Mouse (Mus musculus): ENCODE measurements around the gene Slc17a4. TPM values are rescaled to one million over a fixed set of nuclear protein-coding genes. Genes with fewer than 3 reads are reported as not detected.

The Slc17a4 gene
- total RNA-seq, 2 experiments from 2014 or later: not detected

DNA sequence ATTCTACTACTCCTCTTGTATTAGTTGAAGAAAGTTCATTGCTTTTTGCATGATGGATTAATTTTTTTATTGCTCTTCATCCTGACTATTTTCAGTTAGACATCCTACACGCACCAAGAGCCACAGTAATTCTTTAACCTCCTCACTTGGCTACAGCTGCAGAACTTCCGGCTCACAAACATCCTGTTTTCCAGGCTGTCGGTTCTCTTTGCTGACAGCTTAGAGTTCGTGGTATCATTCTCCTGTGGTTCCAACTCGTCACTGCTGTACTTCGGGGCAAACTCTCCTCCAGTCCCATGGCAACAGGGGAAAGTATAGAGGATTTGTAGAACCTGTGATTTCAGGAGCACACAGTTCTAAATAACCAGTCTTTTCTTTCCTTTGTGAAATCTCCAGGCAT is 16.6 kb downstream of the Slc17a4 start:
- no peak for DNase-seq (ENCODE audit: low spot score in 2 of 2)
- intact Hi-C loops (cut with DNase I): no loop called here

DNA sequence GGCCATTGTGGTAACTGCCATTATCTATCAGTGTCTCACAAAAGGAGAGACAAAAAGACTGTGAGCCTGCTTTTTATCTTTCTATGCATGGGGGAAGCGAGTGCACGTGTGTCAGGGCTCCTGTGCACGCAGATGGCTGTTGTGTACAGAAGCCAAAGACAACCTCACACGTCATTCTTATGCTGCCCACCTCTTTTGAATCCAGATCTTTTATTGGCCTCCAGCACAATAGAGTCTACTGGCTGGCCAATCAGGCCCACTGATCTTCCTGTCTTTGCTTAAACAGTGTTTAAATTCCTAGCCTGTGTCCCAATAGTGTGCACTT is 21.6 kb downstream of the Slc17a4 start:
- no peak for DNase-seq (ENCODE audit: low spot score in 2 of 2)
- intact Hi-C loops (cut with DNase I): no loop called here

DNA sequence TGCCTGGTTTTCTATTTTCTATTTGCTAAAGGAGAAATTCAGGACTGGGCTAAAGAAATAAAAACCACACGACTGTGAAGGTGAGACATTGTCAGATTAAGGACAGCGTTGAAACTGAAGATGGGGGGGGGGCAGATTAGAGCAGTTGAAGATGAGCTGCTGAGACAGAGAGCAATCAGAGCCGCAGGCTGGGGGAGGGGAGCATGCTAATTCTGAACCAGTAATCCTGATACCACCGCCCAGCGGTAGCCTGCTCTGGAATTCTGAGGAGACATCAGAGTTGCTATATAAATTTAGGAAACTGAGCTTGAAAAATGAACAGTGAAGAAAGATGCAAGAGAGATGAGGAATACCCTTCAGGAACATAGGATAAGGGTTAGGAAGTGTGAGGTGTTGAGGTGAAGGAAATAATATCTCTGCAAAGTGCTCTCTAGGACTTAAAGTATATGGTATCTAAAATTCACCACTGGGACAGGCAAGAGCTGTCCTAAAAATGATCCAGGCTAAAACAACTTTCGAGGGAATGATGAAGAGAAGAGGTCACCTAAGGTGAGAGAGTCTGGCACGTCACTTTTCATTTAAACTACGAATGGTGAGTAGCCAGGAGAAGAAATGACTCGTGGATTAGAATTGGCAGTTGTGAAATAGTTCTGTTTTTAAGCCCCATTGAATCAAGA is 22.1 kb downstream of the Slc17a4 start:
- intact Hi-C loops (cut with DNase I): no loop called here
- no peak for DNase-seq (ENCODE audit: low spot score in 2 of 2)

DNA sequence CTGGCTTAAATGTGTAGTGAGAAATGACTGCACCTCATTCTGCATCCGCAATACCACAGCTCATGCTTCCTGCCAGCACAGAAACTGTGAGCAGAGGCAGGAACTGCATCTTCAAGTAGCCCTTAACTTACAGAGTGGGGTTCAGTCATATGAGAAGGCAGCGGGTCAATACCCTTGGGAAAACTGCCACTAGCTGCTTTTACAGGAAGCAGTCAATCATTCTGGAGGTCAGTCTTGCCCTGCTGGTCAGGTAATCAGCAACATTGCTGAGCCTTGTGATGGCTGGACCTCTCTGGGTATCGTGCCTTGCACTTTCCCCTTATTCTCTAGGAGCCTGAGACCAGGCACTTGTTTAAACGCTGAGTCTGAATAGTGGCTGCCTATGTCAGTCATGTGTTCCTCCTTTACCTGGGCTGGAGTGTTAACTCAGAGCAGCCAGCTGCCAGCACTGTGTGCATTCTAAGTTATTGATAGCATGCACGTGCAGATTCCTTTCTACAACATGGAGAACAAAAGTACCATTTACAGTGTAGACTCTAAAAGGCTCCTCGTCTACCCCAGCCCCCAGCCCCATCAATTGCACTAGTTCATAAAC is 25.7 kb downstream of the Slc17a4 start:
- no peak for DNase-seq (ENCODE audit: low spot score in 2 of 2)
- intact Hi-C loops (cut with DNase I): no loop called here

DNA sequence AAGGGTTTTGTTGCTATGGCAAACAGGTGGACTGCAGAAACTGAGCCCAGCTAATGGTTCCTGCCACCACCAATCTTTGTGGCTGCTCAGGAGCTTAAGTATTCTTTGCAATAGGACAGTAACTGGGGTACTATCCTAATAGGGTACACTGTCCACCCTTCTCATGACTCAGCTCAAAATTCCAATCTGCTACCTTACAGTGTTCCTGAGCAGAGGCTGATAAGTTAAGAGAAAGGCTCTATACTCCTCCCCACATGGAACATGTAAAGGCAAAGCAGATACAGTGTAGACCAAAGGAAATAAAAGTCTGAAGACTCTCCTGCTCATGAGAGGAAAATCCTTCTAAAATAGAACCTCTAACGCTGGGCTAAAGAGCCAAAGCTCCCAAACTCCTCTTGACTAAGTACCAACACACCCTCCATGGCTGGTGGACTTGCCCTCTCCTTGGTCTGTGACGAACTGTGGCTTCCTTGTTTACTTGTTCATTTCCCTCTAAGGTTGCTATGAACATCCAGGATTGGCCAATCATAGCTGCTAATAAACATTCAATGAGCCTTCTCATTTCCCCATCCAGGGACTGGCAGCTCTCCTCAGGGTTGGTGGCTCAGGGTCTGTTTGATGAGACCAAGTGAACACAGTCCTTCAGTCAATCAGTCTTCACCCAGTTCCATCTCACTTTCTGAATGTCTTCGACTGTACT is 27.6 kb downstream of the Slc17a4 start:
- DNase-seq (ENCODE audit: low spot score in 2 of 2): no peak
- intact Hi-C loops (cut with DNase I): no loop called here

DNA sequence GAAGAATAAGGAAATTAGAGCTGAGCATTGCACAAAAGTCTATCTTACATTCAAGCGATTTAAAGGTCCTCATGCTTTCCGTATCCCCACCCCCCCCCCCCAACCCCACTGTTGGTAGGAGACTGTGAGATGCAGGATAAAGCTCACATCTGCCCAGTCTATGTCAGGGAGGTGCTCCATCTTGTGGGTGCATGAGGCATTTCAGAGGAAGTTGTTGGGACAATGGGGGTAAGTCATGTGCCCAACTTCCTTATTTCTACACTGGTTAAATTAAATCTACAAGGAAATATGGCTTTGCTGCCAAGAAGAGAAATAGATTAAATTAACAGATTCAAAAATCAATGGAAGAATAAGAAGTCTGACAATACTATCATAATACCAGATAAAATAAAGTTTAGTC is 29.3 kb downstream of the Slc17a4 start:
- DNase-seq (ENCODE audit: low spot score in 2 of 2): no peak
- intact Hi-C loops (cut with DNase I): loop anchor here (2.0 kb wide), 2 partner anchors 53 to 93 kb away; no protein-coding TSS in a partner anchor

DNA sequence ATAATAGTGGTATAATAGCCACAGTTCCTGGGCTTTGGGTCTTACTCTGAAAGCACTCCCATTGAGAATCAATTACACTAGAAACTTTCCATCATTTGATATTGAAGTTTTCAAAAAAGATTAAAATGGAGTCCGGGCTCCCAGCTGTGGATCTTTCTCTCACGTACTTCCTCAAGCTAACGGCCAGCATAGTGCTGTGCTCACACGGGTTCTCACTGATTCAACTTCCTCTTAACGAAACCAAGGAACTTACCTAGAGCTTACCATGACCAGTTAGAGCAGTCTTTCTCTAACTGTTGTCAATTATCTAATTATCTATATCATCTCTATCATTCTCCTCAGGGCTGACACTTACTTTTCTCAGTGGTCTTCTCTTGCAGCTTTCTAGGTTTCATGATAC is 35.2 kb downstream of the Slc17a4 start:
- intact Hi-C loops (cut with DNase I): no loop called here
- DNase-seq (ENCODE audit: low spot score in 2 of 2): no peak

DNA sequence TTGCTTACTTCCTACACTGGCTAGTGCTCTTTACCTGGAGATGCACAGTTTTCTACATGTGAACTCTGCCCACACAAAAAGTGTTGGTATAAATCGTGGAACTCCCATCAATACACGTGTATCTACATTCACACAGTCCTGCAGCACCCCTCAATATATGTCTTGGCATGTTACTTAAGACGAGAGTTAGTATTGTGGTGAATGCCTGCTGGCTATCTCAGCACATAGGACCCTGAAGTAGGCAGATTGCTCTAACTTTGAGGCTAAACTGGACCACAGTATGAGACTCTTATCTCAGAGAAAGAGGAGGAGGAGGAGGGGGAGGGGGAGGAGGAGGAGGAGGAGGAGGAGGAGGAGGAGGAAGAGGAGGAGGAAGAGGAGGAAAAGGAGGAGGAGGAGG is 35.7 kb downstream of the Slc17a4 start:
- intact Hi-C loops (cut with DNase I): no loop called here
- no peak for DNase-seq (ENCODE audit: low spot score in 2 of 2)

DNA sequence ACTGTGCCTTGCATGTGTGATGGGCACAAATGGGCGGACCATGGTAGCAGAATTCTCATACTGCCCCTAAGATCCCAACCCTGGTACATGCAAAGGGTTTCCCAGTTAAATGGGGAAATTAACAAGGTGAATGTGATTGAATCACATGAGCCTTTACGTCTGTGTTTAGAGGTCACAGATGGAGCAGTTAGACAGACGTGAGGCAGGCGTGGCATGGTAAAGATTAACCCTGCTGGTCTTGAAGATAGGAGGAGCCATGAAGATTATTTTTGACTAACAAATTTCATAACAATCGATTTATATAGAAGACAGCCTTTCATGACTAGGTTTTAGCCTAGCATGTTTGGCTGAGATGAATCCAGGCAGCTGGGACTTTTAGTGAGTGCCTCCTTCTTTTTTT is 41.7 kb downstream of the Slc17a4 start:
- intact Hi-C loops (cut with DNase I): no loop called here
- no peak for DNase-seq (ENCODE audit: low spot score in 2 of 2)

DNA sequence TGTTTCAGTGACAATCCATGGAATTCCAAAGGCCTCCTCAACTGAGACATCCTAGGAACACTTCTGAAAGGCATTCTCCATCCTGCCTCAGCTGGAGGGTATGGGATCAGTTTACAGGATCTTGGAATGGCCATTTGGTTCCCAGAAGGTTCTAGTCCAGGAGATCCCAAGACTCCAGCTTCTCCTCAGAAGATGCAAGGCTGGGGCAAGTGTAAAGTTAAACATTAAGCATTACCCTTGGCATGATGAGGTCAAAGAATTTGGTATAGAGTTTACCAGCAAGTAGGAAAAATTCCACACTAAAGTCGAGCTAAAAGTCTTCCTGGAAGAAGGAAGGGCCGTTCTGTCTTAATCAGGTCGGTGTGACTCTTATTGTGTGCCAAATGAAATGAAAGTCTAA is 44.8 kb downstream of the Slc17a4 start:
- intact Hi-C loops (cut with DNase I): no loop called here
- no peak for DNase-seq (ENCODE audit: low spot score in 2 of 2)

DNA sequence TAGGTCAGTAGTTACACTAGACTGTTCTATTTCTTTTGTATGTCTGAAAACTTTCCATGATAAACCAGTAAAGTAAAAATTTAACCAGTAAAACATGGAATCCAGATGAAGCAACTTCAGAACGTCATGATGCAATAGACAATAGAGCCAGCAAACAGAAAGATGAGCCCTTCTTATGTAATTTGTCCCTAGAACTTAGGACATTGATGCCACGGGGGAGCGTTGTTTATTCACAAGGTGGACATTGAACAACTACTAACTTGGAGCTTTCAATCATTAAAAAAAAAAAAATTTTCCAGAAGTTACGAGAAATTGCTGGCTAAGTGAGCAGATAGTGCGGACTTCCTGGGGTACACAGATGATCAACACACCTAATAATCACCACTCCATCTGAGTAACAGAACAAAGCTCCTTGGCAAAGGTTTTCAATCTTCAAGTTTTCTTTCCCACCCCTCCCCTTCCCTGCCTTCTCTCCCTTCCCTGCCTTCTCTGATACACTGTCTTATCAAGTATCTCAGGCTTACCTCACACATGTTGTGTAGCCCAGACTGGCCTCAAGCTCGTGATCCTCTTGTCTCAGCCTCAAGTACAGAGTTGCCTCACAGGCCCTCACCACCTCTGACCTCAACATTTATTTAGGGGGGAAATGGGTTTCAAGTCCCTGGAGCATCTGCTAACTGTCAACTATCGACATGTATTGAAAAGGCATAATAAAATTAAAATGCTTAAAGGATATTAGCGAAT is 45.8 kb downstream of the Slc17a4 start:
- intact Hi-C loops (cut with DNase I): no loop called here

DNA sequence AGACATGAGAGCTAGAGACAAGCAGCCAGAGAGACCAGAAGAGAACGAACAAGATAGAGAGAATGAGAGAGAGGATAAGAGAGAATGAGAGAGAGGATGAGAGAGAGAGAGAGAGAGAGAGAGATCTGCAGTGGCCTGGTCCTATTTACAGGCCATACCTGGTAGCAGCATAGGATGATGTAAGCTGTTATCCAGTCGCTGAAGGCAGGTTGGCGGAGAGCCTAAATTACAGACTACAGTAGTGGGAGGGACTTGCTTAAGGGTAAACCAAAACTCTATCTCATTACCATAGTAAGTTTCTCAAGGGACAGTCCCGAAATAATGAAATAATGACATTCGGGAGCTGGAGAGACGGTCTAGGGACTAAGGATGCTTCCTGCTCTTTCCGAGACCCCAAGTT is 47.4 kb downstream of the Slc17a4 start, which contains the start of gene Slc17a1:
Slc17a1 (plus strand) TSS at position 346 of the 400 bp plus-strand sequence.
- intact Hi-C loops (cut with DNase I): no loop called here
- DNase-seq (ENCODE audit: low spot score in 2 of 2): no peak

More for the DNA sequence above, 45.8 kb downstream of the Slc17a4 start:
- DNase-seq (ENCODE audit: low spot score in 2 of 2): no peak

DNA sequence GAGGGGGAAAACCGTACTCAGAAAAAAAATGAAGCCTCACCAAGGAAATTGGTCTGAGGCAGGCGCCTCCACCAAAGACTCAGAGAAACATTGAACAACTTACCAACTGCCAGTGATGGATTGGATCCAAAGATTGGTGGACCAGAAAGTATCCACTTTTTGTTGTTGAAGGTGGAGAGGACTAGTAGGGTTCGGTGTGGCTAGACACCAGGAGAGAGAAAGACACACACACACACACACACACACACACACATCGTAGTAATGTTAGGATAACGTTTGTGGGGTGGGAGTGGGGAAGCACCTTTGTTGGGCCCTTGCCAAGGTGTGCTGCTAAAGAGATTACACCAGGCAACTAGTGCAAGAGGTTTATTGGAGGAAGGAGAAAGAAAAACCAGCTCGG is 47.8 kb downstream of the Slc17a4 start:
- intact Hi-C loops (cut with DNase I): no loop called here
- DNase-seq (ENCODE audit: low spot score in 2 of 2): no peak

DNA sequence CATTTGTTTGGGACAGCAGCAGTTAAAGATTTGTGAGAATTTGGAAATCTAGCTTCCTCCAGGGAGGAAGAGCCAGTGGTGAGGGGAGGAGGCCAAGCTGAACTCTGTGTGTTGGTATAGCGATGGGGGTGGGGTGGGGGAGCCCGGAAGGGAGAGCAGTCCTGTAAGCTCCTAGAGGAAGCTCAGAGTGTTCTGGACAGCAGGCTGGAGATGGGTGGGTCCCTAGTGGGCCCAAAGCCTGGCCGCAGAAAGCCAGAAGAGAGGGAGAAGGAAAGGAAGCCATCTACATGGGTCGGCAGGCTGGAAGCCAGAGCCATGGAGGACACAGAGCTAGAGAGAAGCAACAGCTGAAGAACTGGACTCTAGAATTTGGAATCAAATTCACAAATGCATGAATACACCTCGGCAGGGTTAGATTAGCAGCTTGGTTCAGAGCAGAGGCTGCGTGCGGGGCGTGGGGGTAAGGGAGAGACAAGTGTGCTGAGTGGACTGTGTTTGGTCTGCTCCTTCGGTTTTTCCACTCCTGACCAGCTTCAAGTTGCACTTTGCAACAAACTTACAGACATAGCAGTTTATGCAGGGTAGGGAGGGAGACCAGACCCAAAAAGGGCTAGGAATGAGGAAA is 48.6 kb downstream of the Slc17a4 start:
- intact Hi-C loops (cut with DNase I): no loop called here
- no peak for DNase-seq (ENCODE audit: low spot score in 2 of 2)

DNA sequence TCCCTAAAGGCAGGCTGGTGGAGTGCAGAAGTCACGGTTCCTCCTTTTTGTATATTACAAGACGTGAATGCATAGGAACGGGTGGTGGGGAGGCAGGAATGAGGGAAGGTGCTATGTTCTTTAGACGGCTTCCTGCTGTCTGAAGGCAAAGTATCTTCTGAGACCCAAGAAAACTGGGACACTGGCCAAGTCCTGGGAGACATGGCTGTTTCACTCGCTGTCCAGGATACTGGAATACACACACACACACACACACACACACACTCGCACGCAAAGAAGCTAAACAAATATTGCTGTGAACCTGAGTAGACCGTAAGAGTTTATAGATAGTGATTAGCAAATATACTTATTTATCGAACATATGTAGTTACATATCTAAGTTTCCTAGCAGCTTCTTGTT is 50.1 kb downstream of the Slc17a4 start:
- intact Hi-C loops (cut with DNase I): no loop called here
- no peak for DNase-seq (ENCODE audit: low spot score in 2 of 2)

DNA sequence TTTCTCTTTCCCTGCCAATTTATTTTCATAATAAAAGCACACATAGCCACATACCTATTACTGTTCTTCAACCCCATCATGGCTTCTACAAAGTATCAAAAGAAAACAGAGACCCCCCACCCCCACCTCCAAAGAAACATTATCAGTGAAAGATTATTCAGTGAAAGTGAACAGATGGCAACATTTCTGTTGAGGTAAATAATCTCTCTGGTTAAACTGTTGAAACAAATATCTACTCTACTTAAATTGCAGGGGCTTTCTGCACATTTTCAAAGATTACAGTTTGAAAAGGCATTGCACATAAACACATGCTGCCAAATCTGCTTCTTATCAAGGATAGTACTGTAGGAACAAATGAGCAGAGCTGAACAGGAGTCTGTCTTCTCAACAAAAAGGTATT is 53.0 kb downstream of the Slc17a4 start:
- no peak for DNase-seq (ENCODE audit: low spot score in 2 of 2)
- intact Hi-C loops (cut with DNase I): no loop called here

DNA sequence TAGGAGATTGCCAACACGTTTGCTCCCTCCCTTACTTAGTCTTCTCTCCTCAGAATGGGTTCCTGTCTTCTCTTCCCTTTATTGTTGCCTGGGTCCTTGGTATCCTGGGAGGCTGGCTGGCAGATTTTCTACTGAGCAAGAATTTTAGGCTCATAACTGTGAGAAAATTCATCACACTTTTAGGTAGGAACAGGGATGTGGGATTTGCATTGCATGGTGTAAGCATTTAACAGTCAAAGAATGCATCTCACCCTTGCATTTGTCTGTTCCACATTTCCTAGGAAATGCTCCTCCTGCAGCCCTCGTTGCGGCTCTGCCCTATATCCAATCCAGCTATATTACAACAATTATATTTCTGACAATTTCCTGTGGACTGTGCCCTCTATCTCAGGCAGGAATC is 58.4 kb downstream of the Slc17a4 start:
- intact Hi-C loops (cut with DNase I): loop anchor here (5.0 kb wide), 1 partner anchor 111 kb away; no protein-coding TSS in a partner anchor
- DNase-seq (ENCODE audit: low spot score in 2 of 2): peak in 1 of 2 experiments; percentile 58

DNA sequence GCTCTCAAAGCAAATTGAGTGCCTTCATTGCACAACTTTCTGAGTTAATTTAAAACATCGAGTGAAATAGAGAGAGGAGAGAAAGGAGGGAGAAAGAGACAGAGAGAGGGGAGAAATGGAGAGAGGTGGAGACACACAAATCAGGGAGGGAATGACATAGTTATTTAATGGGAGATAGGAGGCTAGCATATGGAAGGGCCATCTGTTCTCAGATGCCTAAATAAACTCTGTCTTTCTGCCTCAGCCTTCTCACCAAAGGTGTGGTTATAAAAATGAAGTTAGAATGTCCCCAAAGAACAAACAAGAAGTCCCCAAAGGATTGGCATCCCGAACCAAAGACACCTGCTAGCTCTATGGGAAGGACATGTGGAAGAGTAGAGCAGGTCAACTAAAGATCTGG is 65.5 kb downstream of the Slc17a4 start:
- peak; percentile 12 to 81 for DNase-seq (ENCODE audit: low spot score in 2 of 2)
- intact Hi-C loops (cut with DNase I): loop anchor here (1.0 kb wide), 1 partner anchor 200 kb away; no protein-coding TSS in a partner anchor

All from left cerebral cortex, postnatal 25 days (tissue).